Mouse (Mus musculus) C2C12 (cell line): ENCODE results near the gene Vip.

Source experiments
- CTCF ChIP-seq: IDR thresholded peaks from one replicate; pipeline ENCODE4 v1.5.1; 2011; ENCODE audit not compliant: control insufficient read depth, insufficient read depth, insufficient read length
- MAX ChIP-seq: IDR thresholded peaks from one replicate; pipeline ENCODE4 v1.6.1; 2011; ENCODE audit warnings: mild to moderate bottlenecking, control low read depth
- USF1 ChIP-seq: IDR thresholded peaks from one replicate; pipeline ENCODE4 v1.6.1; 2011; ENCODE audit warnings: low read depth, mild to moderate bottlenecking, control low read depth, moderate library complexity

DNA sequence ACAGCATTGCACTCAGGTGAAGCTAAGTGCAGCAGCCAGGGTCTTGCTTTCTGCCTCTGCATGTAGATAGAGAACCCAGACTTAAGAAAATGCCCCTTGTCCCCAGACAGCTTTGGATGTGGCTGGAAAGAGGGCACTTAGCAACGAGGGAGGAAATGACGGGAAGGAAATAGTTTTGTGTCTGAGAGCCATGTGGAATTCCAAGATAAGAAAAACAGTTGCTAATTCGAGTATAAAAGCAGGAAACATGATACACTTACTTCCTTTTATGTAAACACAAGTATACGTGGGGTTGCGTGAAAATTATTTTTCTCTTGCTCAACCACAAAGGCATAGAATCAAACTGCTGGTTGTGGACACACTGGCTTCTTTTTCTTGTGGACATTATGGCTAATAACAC lies 45.6 kb upstream of the Vip start, which contains the start of gene Myct1:
- TF ChIP-seq CTCF = no peak
- TF ChIP-seq USF1 = no peak
- no peak for TF ChIP-seq MAX
